Mouse (Mus musculus) right cerebral cortex, postnatal 25 days (tissue): Measurements from ENCODE around the gene Nup160.

ENCODE experiments used
- DNase-seq: peaks from one replicate; pipeline ENCODE4 v3.0.0; 2022

The Nup160 gene

GRCm38 (mm10) chr2:90677007-90677406, at the start of gene Nup160:
Gene Nup160 (plus strand): TSS chr2:90677215.
- no peak for DNase-seq

- no peak for DNase-seq
Measured at GRCm38 (mm10) chr2:90628261-90628660, 48.8 kb upstream of the Nup160 start.

- no peak for DNase-seq
Measured at GRCm38 (mm10) chr2:90629552-90629951, 47.5 kb upstream of the Nup160 start.

- no peak for DNase-seq
Measured at GRCm38 (mm10) chr2:90631938-90632733, 44.9 kb upstream of the Nup160 start.

DNA sequence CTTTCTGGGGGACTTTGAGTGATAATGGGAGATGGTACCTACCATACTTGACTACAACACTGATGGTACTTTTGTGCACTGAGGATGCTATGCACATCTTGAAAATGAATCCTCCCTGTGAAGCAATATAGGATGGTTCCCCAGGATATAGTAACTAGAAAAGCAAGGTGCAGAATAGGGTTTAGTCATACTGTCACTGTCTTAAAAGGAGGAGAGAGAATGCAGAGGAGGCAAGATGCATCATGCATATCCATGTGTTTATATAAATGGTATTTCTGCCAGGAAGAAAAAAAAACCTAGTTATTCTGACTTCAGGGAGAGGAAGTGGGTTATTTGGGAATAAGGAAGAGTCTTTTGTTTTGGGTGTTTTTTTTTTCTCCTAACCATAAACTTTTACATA, 42.3 kb upstream of the Nup160 start:
- DNase-seq: no peak

GRCm38 (mm10) chr2:90635085-90635723, 41.8 kb upstream of the Nup160 start:
- no peak for DNase-seq

DNA sequence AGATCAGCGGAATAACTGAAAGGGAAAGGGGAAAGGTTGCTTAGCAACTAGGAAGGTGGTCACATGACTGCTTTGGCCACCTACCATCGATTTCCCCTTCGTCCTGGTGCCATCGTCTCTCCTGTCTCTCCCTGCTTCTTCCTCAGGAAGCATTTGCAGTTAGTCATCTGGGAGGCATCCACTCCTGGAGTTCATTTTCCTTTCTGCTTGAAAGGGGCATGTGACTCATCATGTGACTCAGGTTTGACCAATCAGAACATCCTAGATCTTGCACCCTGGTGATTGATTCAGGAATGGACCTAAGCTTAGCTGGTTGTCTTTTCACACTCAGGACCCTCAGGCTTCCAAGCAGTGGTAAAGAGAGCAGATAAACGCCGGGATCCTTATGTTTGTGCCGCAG, 40.2 kb upstream of the Nup160 start:
- DNase-seq: no peak

- no peak for DNase-seq
Measured at GRCm38 (mm10) chr2:90638986-90639746, 37.8 kb upstream of the Nup160 start.

- DNase-seq: no peak
Measured at GRCm38 (mm10) chr2:90639747-90640699, 37.0 kb upstream of the Nup160 start.

DNA sequence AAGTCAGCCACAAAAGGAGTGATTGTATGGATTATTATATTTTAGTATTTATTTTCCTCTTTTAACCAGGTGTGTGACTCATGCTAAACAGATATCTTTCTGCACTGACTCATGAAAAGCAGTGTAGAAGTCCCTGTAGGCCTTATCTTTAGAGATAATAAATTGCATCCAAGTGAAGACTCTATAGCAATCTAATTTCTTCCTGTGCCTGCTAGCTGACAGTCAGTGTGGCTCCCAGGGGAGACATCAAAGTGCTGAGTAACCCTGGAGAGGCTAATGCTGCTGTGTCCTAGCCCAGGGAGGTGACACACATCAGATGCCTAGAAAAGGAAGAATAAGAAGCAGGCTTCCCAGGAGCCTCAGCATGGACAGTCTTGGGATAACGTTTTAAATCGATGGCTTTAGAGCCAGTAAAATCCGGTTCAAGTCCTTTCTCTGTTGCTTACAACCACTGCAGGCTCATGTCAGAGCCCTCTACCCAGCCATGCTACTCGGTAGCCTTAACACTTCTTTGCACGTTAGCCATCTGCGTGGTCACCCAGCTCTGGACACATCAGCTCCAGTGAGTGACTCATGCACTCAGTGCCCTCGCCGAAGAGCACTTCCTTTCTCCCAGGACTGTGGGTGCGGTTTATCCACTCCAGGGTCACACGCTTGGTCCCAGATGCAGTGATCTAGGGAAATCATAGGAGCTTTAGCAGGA, 35.9 kb upstream of the Nup160 start:
- DNase-seq: no peak

GRCm38 (mm10) chr2:90641710-90642039, 35.3 kb upstream of the Nup160 start:
- DNase-seq: no peak

- DNase-seq: no peak
Measured at GRCm38 (mm10) chr2:90647084-90647483, 29.9 kb upstream of the Nup160 start.

DNA sequence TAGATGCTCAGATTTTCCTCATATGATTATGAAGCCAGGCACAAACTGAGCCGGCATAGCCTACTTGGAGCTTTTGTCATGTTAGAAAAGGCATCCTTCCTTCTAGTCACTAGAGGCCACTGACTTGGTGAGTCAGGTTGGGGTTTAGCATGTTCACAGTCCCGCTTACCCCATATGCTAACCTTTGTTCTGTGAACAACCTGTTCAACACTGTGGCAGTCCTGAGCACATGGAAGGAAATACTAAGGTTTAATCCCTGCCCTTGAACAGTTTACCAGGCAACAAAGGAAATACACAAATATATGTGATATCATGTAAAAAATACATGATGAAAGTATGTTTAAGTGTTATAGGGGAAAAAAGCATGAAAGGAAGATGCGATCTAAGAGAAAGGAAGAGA, 27.6 kb upstream of the Nup160 start:
- DNase-seq: no peak

- no peak for DNase-seq
Measured at GRCm38 (mm10) chr2:90649965-90650364, 27.1 kb upstream of the Nup160 start.

DNA sequence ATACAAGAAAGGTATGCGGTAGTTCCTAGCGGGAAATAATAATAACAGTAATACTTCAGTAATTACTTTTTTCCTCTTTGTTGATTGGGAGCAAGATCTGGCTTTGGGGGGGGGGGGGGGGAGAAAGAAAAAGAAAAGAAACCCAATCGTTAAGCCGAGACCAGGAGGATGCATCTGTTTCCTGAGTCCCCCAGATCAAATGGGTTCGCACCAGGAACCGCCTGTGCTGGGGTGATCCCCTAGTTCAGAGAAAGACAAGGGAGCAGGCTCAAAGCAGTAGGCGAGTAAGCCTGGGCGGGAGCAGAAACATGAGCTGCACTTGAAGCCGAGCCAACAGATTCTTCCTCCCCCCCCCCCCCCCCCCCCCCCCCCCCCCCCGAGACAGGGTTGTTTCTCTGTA, 24.9 kb upstream of the Nup160 start:
- DNase-seq: no peak

DNA sequence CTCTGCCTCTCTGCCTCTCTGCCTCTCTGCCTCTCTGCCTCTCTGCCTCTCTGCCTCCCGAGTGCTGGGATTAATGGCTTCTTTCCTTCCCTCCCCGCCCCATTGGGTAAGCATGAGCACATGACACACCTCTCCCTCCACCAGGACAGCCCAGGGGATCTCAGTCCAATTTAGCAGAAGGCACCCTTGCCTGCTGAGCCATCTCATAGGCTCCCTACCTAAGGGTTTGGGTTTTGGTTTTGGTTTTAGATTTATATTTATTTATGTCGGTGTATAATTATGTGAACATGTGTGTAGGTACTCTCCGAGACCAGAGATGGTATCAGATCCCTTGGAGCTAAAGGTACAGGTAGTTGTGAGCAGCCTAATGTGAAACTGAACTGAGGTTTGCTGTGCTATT, 24.0 kb upstream of the Nup160 start:
- DNase-seq: no peak

- DNase-seq: no peak
Measured at GRCm38 (mm10) chr2:90655449-90655848, 21.6 kb upstream of the Nup160 start.

GRCm38 (mm10) chr2:90658613-90659012, 18.4 kb upstream of the Nup160 start:
- no peak for DNase-seq

GRCm38 (mm10) chr2:90659016-90659415, 18.0 kb upstream of the Nup160 start:
- DNase-seq: no peak

DNA sequence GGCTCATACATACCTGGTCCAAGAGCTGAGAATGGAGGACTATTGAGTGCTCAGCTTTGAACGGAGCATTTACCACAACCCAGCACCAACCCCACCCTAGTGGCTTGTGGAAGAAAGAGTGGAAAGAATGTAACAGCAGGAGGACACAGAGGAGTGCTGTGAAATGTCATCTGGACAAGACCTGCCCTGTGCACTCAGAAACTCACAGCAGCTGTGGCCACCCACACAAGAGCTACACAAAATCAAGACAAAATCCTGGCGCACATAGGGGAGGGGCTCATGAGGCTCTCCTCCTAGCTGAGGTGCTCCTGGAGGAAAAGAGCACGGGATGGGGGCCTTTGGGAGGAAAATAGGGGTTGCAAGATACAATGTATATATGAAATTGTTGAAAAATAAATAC, 17.4 kb upstream of the Nup160 start:
- DNase-seq: no peak

DNA sequence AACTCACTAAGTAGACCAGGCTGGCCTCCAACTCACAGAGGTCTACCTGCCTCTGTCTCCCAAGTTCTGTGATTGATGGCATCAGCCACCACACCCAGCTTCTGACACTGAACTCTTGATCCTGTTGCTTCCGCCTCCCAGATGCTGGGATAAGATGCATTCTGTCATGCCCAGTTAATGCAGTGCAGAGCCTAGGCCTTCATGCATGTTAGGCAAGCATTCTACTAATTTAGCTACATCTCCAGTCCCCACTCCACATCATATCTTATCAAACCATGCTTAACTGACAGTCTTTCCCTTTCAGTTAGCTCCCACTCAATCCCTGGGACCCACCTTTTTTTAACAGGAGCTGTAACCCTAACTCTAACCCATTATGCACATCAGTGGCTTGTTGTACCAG, 16.1 kb upstream of the Nup160 start:
- no peak for DNase-seq

GRCm38 (mm10) chr2:90661426-90661825, 15.6 kb upstream of the Nup160 start:
- no peak for DNase-seq
